Mouse (Mus musculus) limb, embryonic 14.5 days (tissue): ENCODE data around the gene Ddb1. TPM values are rescaled to one million over a fixed set of nuclear protein-coding genes. Genes with fewer than 3 reads are reported as not detected.
A peak's percentile ranks its signal among the peaks of the same experiment; 100 is the strongest.
"Not testable (repeated sequence)": the region's sequence is repeated elsewhere in the genome, so short reads cannot be mapped to it uniquely, and the experiment has no call there.

Source experiments
- ATAC-seq: fragments of 200-750 bp; cut with Nextera tagmentation; 2 replicates; pipeline ENCODE4 v1.8.0; 2017; ENCODE audit warnings: low read depth, moderate number of reproducible peaks, moderate TSS enrichment; ENCODE audit not compliant: low FRiP score
- DNase-seq: peaks from one replicate; pipeline ENCODE4 v3.0.0-alpha.2; 2015; ENCODE audit warnings: low spot score
- H3K27ac ChIP-seq: fragments of 300-500 bp; sonication (generic); replicated peaks from 2 replicates; pipeline ENCODE4 v1.5.1; 2014; ENCODE audit warnings: low read depth, mild to moderate bottlenecking, low read length, moderate library complexity, mixed read lengths
- H3K27me3 ChIP-seq: fragments of 300-500 bp; sonication (generic); 2 replicates; pipeline ENCODE4 v1.6.1; 2014; ENCODE audit warnings: low read length, mixed read lengths; ENCODE audit not compliant: control insufficient read depth, insufficient read depth
- H3K36me3 ChIP-seq: fragments of 300-500 bp; sonication (generic); 2 replicates; pipeline ENCODE4 v1.6.1; 2014; ENCODE audit warnings: mild to moderate bottlenecking, low read length, moderate library complexity, mixed read lengths; ENCODE audit not compliant: control insufficient read depth, insufficient read depth
- H3K4me1 ChIP-seq: fragments of 300-500 bp; sonication (generic); 2 replicates; pipeline ENCODE4 v1.6.1; 2014; ENCODE audit warnings: antibody characterized with exemption, low read length, mixed read lengths; ENCODE audit not compliant: control insufficient read depth, insufficient read depth
- H3K4me2 ChIP-seq: fragments of 300-500 bp; sonication (generic); replicated peaks from 2 replicates; pipeline ENCODE4 v1.6.1; 2014; ENCODE audit warnings: low read depth, mild to moderate bottlenecking, low read length, moderate library complexity; ENCODE audit not compliant: severe bottlenecking
- H3K4me3 ChIP-seq: fragments of 300-500 bp; sonication (generic); replicated peaks from 2 replicates; pipeline ENCODE4 v1.5.1; 2014; ENCODE audit warnings: low read length
- H3K9ac ChIP-seq: fragments of 300-500 bp; sonication (generic); 2 replicates; pipeline ENCODE4 v1.6.1; 2014; ENCODE audit warnings: mild to moderate bottlenecking, low read depth, low read length, moderate library complexity; ENCODE audit not compliant: severe bottlenecking
- H3K9me3 ChIP-seq: fragments of 300-500 bp; sonication (generic); 2 replicates; pipeline ENCODE4 v1.6.1; 2016; ENCODE audit warnings: low read length; ENCODE audit not compliant: control insufficient read depth
- POLR2A ChIP-seq: fragments of 200-500 bp; IDR thresholded peaks from 2 replicates; pipeline ENCODE4 v1.8.0; 2012; ENCODE audit warnings: inconsistent platforms, mild to moderate bottlenecking, moderate library complexity, borderline replicate concordance; ENCODE audit not compliant: insufficient read depth, insufficient read length; ENCODE audit errors: extremely low read depth
- WGBS: fragments of 180-500 bp; shearing (Covaris S2); extraction: QIAGEN DNeasy Blood & Tissue Kit; methylation state at CpG from one replicate; pipeline ENCODE4 v1.1.7; 2014; 5-methylcytosine and 5-hydroxymethylcytosine counted together
- polyA plus RNA-seq, 2 experiments: library from polyadenylated mRNA; depleted of rRNA in 1 of 2; stranded (reverse) in 1 of 2; unstranded in 1 of 2; fragments of >200 nt; fragmentation: Nextera tagmentation in 1 of 2; extraction: Ambion mirVana in 1 of 2; gene quantifications; 2 replicates each; pipeline versions ENCODE4 v1.2.1 to v1.2.3; 2012 to 2014

Ddb1 gene
- polyA plus RNA-seq (2012; rRNA removed), result 346 and 349 TPM in 2 replicates
- 358 and 386 TPM in 2 replicates for polyA plus RNA-seq (2014; fragmentation: Nextera tagmentation; extraction: Ambion mirVana)

GRCm38 (mm10) chr19:10605293-10605900, at the start of gene Ddb1, which contains the start of gene Tkfc:
Gene Ddb1, plus strand, starts transcription at chr19:10605327.
Gene Tkfc, minus strand, starts transcription at chr19:10605654.
- WGBS, result under 1% methylated on average over 43 of the region's 49 CpGs
- TF ChIP-seq POLR2A, result peak; percentile 98

GRCm38 (mm10) chr19:10555624-10556510, 49.3 kb upstream of the Ddb1 start, which contains the start of gene Tmem216:
Gene Tmem216, minus strand, starts transcription at chr19:10556238.
- peak; percentile 95 for ATAC-seq
- Histone ChIP-seq H3K36me3 (peaks cover 20% of the 10 kb centered on the region), H3K27me3 (no peaks in the 10 kb centered on the region), H3K4me1 (peaks cover 15% of the 10 kb centered on the region), H3K4me2 (peak within 1 kb of the TSS; percentile 80), H3K9ac (peak within 1 kb of the TSS; percentile 62), H3K4me3 (peak within 1 kb of the TSS; percentile 57), H3K9me3 (no peaks in the 10 kb centered on the region), H3K27ac (peak within 1 kb of the TSS; percentile 70)
- no peak for TF ChIP-seq POLR2A
- DNase-seq, result peak; percentile 86
- under 1% methylated on average over 43 of the region's 43 CpGs for WGBS

More at GRCm38 (mm10) chr19:10605293-10605900, at the start of gene Ddb1, which contains the start of gene Tkfc:
- DNase-seq (peak; percentile 99), ATAC-seq (peak; percentile 96)
- Histone ChIP-seq H3K27ac (peak within 1 kb of the TSS; percentile 86), H3K4me2 (peak within 1 kb of the TSS; percentile 68), H3K27me3 (no peaks in the 10 kb centered on the region), H3K4me3 (peak within 1 kb of the TSS; percentile 85), H3K9me3 (no peaks in the 10 kb centered on the region), H3K9ac (peak within 1 kb of the TSS; percentile 92), H3K36me3 (peaks cover 36% of the 10 kb centered on the region), H3K4me1 (peaks cover 21% of the 10 kb centered on the region)

- Histone ChIP-seq H3K9ac (no peak overlapping the region), H3K4me3 (no peak overlapping the region), H3K4me1 (peaks cover 15% of the 10 kb centered on the region), H3K27ac (no peak overlapping the region), H3K36me3 (0 out of 2 replicates have a peak, but pooled peaks cover 8% of the 10 kb centered on the region), H3K9me3 (no peaks in the 10 kb centered on the region), H3K4me2 (no peak overlapping the region), H3K27me3 (no peaks in the 10 kb centered on the region)
- TF ChIP-seq POLR2A, result no peak
- no peak for DNase-seq
- 66% methylated on average over 2 of the region's 2 CpGs for WGBS
- ATAC-seq, result no peak
Observed at GRCm38 (mm10) chr19:10557001-10557400, 48.1 kb upstream of the Ddb1 start.

- H3K36me3 ChIP-seq, result 0 out of 2 replicates have a peak, but pooled peaks cover 5% of the 10 kb centered on the region
- DNase-seq (no peak), ATAC-seq (no peak)
- H3K9ac ChIP-seq, result no peak overlapping the region
- H3K4me1 ChIP-seq, result peaks cover 15% of the 10 kb centered on the region
- no peak overlapping the region for H3K27ac ChIP-seq
- no peaks in the 10 kb centered on the region for H3K9me3 ChIP-seq
- no peak overlapping the region for H3K4me2 ChIP-seq
- TF ChIP-seq POLR2A, result no peak
- no peak overlapping the region for H3K4me3 ChIP-seq
- WGBS, result 78% methylated on average over 2 of the region's 2 CpGs
- H3K27me3 ChIP-seq, result no peaks in the 10 kb centered on the region
Observed at GRCm38 (mm10) chr19:10557430-10557829, 47.7 kb upstream of the Ddb1 start.

- H3K4me3 ChIP-seq, ATAC-seq, H3K27me3 ChIP-seq, H3K27ac ChIP-seq, H3K4me2 ChIP-seq, H3K9ac ChIP-seq, H3K9me3 ChIP-seq, H3K36me3 ChIP-seq, DNase-seq: not testable (repeated sequence)
- H3K4me1 ChIP-seq, result peaks cover 15% of the 10 kb centered on the region
- 70% methylated on average over 4 of the region's 4 CpGs for WGBS
Observed at GRCm38 (mm10) chr19:10557837-10558375, 47.2 kb upstream of the Ddb1 start.
